Mouse (Mus musculus) lung, postnatal 0 days (tissue): Measurements from ENCODE around the gene Amotl1. TPM values are rescaled to one million over a fixed set of nuclear protein-coding genes. Genes with fewer than 3 reads are reported as not detected.

ENCODE experiments used
- ATAC-seq: fragments of 200-750 bp; cut with Nextera tagmentation; 2 replicates; pipeline ENCODE4 v1.8.0; 2017; ENCODE audit warnings: moderate library complexity
- DNase-seq: peaks from one replicate; pipeline ENCODE4 v3.0.0-alpha.2; 2016; ENCODE audit warnings: low spot score
- H3K27ac ChIP-seq: fragments of 300-500 bp; sonication (generic); 2 replicates; pipeline ENCODE4 v1.5.1; 2014; ENCODE audit warnings: antibody characterized with exemption, mild to moderate bottlenecking, low read length, mixed read lengths
- H3K27me3 ChIP-seq: fragments of 300-500 bp; sonication (generic); replicated peaks from 2 replicates; pipeline ENCODE4 v1.6.1; 2014; ENCODE audit warnings: low read length, mixed read lengths; ENCODE audit not compliant: insufficient read depth
- H3K36me3 ChIP-seq: fragments of 300-500 bp; sonication (generic); 2 replicates; pipeline ENCODE4 v1.6.1; 2014; ENCODE audit warnings: low read length, mixed read lengths; ENCODE audit not compliant: insufficient read depth
- H3K4me1 ChIP-seq: fragments of 300-500 bp; sonication (generic); 2 replicates; pipeline ENCODE4 v1.6.1; 2014; ENCODE audit warnings: antibody characterized with exemption, low read depth, low read length, mixed read lengths; ENCODE audit not compliant: insufficient read depth
- H3K4me2 ChIP-seq: fragments of 300-500 bp; sonication (generic); replicated peaks from 2 replicates; pipeline ENCODE4 v1.6.1; 2014; ENCODE audit warnings: low read depth, mild to moderate bottlenecking, low read length, moderate library complexity, mixed read lengths
- H3K4me3 ChIP-seq: fragments of 300-500 bp; sonication (generic); 2 replicates; pipeline ENCODE4 v1.5.1; 2014; ENCODE audit warnings: low read depth, low read length
- H3K9ac ChIP-seq: fragments of 300-500 bp; sonication (generic); replicated peaks from 2 replicates; pipeline ENCODE4 v1.6.1; 2014; ENCODE audit warnings: low read depth, mild to moderate bottlenecking
- H3K9me3 ChIP-seq: fragments of 300-500 bp; sonication (generic); 2 replicates; pipeline ENCODE4 v1.6.1; 2016; ENCODE audit warnings: low read length, mixed read lengths
- CTCF ChIP-seq: IDR thresholded peaks from 2 replicates; pipeline ENCODE4 v1.5.1; 2016; ENCODE audit warnings: antibody characterized with exemption, mild to moderate bottlenecking
- EP300 ChIP-seq: IDR thresholded peaks from 2 replicates; pipeline ENCODE4 v1.6.1; 2016; ENCODE audit warnings: antibody characterized with exemption, mild to moderate bottlenecking, control low read depth
- WGBS: fragments of 180-500 bp; shearing (Covaris S2); extraction: QIAGEN DNeasy Blood & Tissue Kit; methylation state at CpG from one replicate; pipeline ENCODE4 v1.1.7; 2014; 5-methylcytosine and 5-hydroxymethylcytosine counted together
- polyA plus RNA-seq: library from polyadenylated mRNA; unstranded; fragments of >200 nt; fragmentation: Nextera tagmentation; extraction: Ambion mirVana; gene quantifications from 2 replicates; pipeline ENCODE4 v1.2.1, GENCODE M21; 2015

Gene Amotl1
- polyA plus RNA-seq, 1 experiment from 2014 or later, result 12.9 TPM

DNA sequence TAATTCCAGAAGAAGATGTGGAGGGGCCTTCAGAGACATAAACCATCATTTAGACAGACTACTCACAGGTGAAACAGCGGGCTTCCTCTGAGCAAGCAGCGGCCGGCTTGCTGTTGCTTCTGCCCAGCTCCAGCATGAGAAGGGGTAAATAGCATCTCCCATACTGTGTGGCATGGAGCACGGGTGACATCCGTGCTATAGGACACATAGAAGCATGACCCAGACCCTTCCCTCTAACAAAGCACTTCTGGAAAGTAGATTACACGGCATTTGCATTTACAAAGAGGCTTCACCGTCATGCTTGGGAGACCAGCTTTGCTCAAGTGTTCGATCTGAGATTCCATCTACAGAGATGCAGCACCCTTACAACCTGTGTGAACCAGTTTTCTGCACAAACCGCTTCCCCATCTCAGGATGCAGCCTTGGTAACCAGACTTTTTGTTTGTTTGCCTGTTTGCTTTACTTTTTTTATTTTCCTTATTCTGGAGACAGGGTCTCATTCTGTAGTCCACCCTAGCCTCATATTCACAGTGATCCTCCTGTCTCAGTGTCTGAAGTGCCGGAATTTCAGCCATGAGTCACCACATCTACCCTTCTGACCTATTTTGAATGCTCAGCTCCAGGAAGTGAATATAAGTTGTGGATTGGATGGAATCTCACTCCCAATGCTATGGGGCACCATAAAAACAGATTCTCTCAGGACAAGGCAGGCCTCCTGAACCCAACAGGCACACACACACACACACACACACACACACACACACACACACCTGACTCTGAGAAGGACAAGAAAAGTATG lies 12.3 kb downstream of the Amotl1 start:
- no peak for DNase-seq
- H3K27ac ChIP-seq, result no peak overlapping the region
- ATAC-seq, result no peak
- no peak overlapping the region for H3K9ac ChIP-seq
- no peaks in the 10 kb centered on the region for H3K36me3 ChIP-seq
- TF ChIP-seq CTCF (no peak), EP300 (no peak)
- H3K4me3 ChIP-seq, result no peak overlapping the region
- no peaks in the 10 kb centered on the region for H3K27me3 ChIP-seq
- WGBS, result 71% methylated on average over 10 of the region's 10 CpGs
- no peaks in the 10 kb centered on the region for H3K4me1 ChIP-seq
- H3K4me2 ChIP-seq, result no peak overlapping the region
- no peaks in the 10 kb centered on the region for H3K9me3 ChIP-seq

GRCm38 (mm10) chr9:14631729-14632128 lies 13.1 kb downstream of the Amotl1 start:
- H3K27ac ChIP-seq, result no peak overlapping the region
- 35% methylated on average over 5 of the region's 5 CpGs for WGBS
- ATAC-seq (peak; percentile 38), DNase-seq (no peak)
- no peaks in the 10 kb centered on the region for H3K9me3 ChIP-seq
- H3K4me1 ChIP-seq, result no peaks in the 10 kb centered on the region
- no peak overlapping the region for H3K4me3 ChIP-seq
- no peak overlapping the region for H3K9ac ChIP-seq
- no peak overlapping the region for H3K4me2 ChIP-seq
- H3K36me3 ChIP-seq, result no peaks in the 10 kb centered on the region
- H3K27me3 ChIP-seq, result no peaks in the 10 kb centered on the region
- TF ChIP-seq CTCF (no peak), EP300 (no peak)

- TF ChIP-seq EP300, result no peak
- no peak for TF ChIP-seq CTCF
- 38% methylated on average over 2 of the region's 2 CpGs for WGBS
- ATAC-seq, result no peak
These were observed 17.3 kb downstream of the Amotl1 start for GRCm38 (mm10) chr9:14627525-14627924.

GRCm38 (mm10) chr9:14625961-14626360 lies 18.9 kb downstream of the Amotl1 start:
- no peaks in the 10 kb centered on the region for H3K4me1 ChIP-seq
- H3K9me3 ChIP-seq, result no peaks in the 10 kb centered on the region
- WGBS, result 89% methylated on average over 3 of the region's 3 CpGs
- no peak overlapping the region for H3K4me3 ChIP-seq
- no peak overlapping the region for H3K27ac ChIP-seq
- H3K27me3 ChIP-seq, result no peaks in the 10 kb centered on the region
- H3K9ac ChIP-seq, result no peak overlapping the region
- no peak overlapping the region for H3K4me2 ChIP-seq
- no peaks in the 10 kb centered on the region for H3K36me3 ChIP-seq
- TF ChIP-seq EP300 (no peak), CTCF (no peak)
- no peak for ATAC-seq
- DNase-seq, result no peak

More at GRCm38 (mm10) chr9:14627525-14627924, 17.3 kb downstream of the Amotl1 start:
- Histone ChIP-seq H3K36me3 (no peaks in the 10 kb centered on the region), H3K9me3 (no peaks in the 10 kb centered on the region), H3K9ac (no peak overlapping the region), H3K27me3 (no peaks in the 10 kb centered on the region), H3K4me1 (no peaks in the 10 kb centered on the region), H3K4me3 (no peak overlapping the region), H3K4me2 (no peak overlapping the region), H3K27ac (no peak overlapping the region)
- DNase-seq, result no peak

- Histone ChIP-seq H3K9me3 (no peaks in the 10 kb centered on the region), H3K27me3 (no peaks in the 10 kb centered on the region), H3K4me1 (no peaks in the 10 kb centered on the region), H3K36me3 (no peaks in the 10 kb centered on the region), H3K27ac (0 out of 2 replicates have a peak overlapping the region, but pooled peaks have one; percentile 20), H3K4me2 (no peak overlapping the region), H3K9ac (no peak overlapping the region), H3K4me3 (no peak overlapping the region)
- TF ChIP-seq CTCF (no peak), EP300 (peak; percentile 71)
- 23% methylated on average over 3 of the region's 3 CpGs for WGBS
- ATAC-seq (peak; percentile 87), DNase-seq (peak; percentile 66)
These were observed 19.8 kb downstream of the Amotl1 start for GRCm38 (mm10) chr9:14625024-14625423.

GRCm38 (mm10) chr9:14623928-14624327 lies 20.9 kb downstream of the Amotl1 start:
- Histone ChIP-seq H3K9me3 (no peaks in the 10 kb centered on the region), H3K9ac (no peak overlapping the region), H3K27ac (0 out of 2 replicates have a peak overlapping the region, but pooled peaks have one; percentile 9), H3K4me2 (no peak overlapping the region), H3K4me3 (no peak overlapping the region), H3K4me1 (no peaks in the 10 kb centered on the region), H3K36me3 (no peaks in the 10 kb centered on the region), H3K27me3 (no peaks in the 10 kb centered on the region)
- TF ChIP-seq EP300, result no peak
- no peak for TF ChIP-seq CTCF
- DNase-seq, result no peak
- WGBS, result 34% methylated on average over 4 of the region's 4 CpGs
- ATAC-seq, result no peak
